Mouse (Mus musculus): ENCODE data around the gene Ttc28. TPM values are rescaled to one million over a fixed set of nuclear protein-coding genes. Genes with fewer than 3 reads are reported as not detected.

Ttc28 gene
- polyA plus RNA-seq, 1 experiment, result 6.7 TPM

DNA sequence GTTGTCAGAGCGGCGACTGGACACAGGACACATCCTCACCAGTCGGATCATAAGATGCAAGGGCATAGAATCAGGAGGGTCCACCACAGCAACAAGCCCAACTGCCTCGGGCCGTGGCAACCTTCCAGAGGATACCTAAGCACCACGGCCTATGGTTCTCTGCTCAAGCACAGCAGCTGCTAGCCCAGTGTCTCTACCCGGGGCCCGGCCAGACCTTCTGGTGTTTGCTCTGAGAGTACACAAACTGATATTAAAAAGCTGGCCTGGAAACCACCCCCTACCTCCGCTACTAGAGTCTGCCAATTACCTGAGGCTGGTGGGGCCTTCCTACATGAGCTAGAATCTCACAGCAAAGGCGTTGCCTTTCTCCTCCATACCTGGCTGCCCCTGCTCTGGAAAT lies 346.9 kb downstream of the Ttc28 start:
- no peaks in the 10 kb centered on the region for H3K9me3 ChIP-seq
- TF ChIP-seq FLI1 (IDR thresholded peaks at IDR 0.05; ENCODE audit: low read length) (no peak), GATA1 (IDR thresholded peaks at IDR 0.05; ENCODE audit: borderline replicate concordance, low read length) (no peak)
- H3K36me3 ChIP-seq (replicated peaks; ENCODE audit: low read length), result peaks cover 28% of the 10 kb centered on the region
- peaks cover 17% of the 10 kb centered on the region for H3K4me1 ChIP-seq
- H3K27me3 ChIP-seq (replicated peaks), result peaks cover 45% of the 10 kb centered on the region
- no peak overlapping the region for H3K4me3 ChIP-seq (replicated peaks)

DNA sequence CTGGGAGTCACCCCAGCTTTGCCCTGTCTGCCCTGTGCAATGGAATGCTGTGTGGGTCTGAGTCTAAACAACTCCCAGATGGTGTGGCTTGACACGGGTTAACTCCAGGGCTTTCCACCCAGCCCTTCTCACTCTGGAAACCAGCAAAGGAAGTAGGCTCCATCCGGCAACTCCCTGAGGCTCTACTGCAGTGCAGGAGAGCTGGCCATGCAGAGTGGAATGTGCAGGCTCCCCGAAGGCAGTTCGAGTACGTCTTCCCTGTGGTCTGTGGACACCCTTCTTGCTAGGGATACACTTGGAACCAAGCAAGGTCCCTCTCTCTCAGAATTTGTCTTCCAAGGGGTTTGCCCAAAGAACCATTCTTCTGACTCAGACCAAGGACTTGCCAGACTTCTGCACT lies 348.2 kb downstream of the Ttc28 start:
- peaks cover 47% of the 10 kb centered on the region for H3K27me3 ChIP-seq (replicated peaks)
- H3K4me3 ChIP-seq (replicated peaks), result no peak overlapping the region
- no peaks in the 10 kb centered on the region for H3K9me3 ChIP-seq
- peaks cover 17% of the 10 kb centered on the region for H3K4me1 ChIP-seq
- H3K36me3 ChIP-seq (replicated peaks; ENCODE audit: low read length), result peaks cover 28% of the 10 kb centered on the region
- TF ChIP-seq FLI1 (IDR thresholded peaks at IDR 0.05; ENCODE audit: low read length), result no peak

DNA sequence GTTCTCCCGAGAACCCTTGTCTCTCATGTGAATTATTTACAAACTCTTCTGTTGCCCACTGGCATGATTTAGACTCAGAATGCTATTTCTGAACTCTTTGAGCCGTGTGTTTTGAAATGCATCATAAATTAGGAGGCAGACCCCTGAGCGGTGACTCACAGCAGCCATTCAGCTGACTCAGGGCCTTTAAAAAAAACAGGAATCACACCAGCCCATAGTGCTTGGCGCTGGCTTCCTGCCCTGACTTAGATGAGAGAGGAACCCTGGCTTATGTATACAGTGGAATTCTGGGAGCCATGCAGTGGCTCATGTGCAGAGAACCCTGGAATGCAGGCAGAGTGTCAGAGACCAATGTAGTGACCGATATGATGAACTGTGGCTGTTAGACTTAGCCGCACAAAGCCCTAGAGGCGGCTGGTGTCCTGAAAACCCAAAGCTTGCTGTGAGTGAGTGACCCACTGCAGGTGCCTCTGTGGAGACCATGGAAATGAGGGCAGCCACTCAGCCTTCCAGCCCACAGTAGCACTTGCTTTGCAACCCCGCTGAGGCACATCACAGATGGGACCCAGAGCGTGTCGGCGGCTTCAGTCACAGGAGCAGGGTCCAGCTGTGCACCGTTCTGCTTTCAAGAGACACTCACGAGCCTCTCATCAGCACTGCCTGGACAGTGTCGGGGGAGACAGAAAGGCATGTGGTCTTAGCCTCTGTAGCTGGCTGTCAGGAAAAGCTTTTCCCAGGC lies 348.9 kb downstream of the Ttc28 start:
- H3K9me3 ChIP-seq, result no peaks in the 10 kb centered on the region
- peaks cover 23% of the 10 kb centered on the region for H3K36me3 ChIP-seq (replicated peaks; ENCODE audit: low read length)
- peaks cover 17% of the 10 kb centered on the region for H3K4me1 ChIP-seq
- H3K27me3 ChIP-seq (replicated peaks), result peaks cover 53% of the 10 kb centered on the region
- no peak for TF ChIP-seq GATA1 (IDR thresholded peaks at IDR 0.05; ENCODE audit: borderline replicate concordance, low read length)
- no peak for TF ChIP-seq FLI1 (IDR thresholded peaks at IDR 0.05; ENCODE audit: low read length)
- no peak overlapping the region for H3K4me3 ChIP-seq (replicated peaks)

DNA sequence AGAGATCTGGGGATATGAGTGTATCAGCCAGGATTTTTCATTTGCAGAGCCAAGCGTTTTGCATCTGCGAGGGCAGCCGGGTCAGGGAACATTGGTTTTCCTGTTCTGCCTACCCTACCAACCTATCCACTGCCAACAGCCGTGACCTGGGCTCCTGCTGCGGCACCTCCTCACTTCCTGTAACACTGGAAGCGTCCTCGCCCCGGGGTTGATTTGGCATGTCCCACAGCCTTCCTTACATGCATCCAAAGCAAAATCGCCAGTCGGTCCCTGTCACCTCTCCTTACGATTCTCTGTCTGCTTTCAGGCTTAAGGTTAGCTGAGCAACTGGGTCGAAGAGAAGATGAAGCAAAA lies 349.4 kb downstream of the Ttc28 start:
- Histone ChIP-seq H3K4me3 (replicated peaks) (no peak overlapping the region), H3K36me3 (replicated peaks; ENCODE audit: low read length) (peaks cover 18% of the 10 kb centered on the region), H3K27me3 (replicated peaks) (peaks cover 53% of the 10 kb centered on the region), H3K9me3 (no peaks in the 10 kb centered on the region), H3K4me1 (peaks cover 17% of the 10 kb centered on the region)
- TF ChIP-seq GATA1 (IDR thresholded peaks at IDR 0.05; ENCODE audit: borderline replicate concordance, low read length), result no peak
- TF ChIP-seq FLI1 (IDR thresholded peaks at IDR 0.05; ENCODE audit: low read length), result no peak

DNA sequence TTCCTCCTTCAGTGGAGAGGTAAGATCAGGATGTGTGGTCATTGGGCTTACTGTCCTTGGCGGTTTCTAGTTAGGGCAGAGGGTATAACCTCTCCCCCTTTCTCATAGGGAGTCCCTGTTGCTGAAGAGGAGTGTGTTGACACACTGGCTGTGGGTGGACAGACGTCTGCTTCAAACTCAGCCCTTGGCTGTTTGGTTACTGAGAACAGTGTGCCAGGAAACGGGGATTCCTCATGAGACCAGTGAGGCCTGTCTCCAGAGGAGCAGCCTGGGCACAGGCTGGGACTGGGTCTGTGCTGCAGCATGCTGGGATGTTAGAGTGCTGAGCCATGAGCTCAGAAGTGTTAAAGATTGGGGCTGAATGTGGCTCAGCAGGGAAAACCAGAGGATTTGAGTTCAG lies 350.1 kb downstream of the Ttc28 start:
- H3K36me3 ChIP-seq (replicated peaks; ENCODE audit: low read length), result peaks cover 13% of the 10 kb centered on the region

DNA sequence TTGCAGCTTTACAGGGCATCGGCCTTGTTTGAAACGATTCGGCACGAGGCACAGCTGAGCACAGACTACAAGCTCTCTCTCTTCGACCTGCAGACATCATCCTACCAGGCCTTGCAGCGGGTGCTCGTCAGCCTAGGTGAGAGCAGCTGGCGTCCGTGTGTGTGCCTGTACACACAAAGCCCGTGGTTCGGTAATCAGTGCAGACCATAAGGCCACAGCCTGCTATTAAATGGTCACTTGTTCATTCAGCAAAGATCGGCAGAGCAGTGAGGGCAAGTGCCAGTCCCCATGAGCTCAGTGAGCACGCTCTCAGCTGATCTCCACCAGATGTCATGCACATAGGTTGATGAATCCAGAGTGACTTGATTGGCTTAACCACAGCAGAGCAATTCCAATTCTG lies 351.4 kb downstream of the Ttc28 start:
- H3K9me3 ChIP-seq, result no peaks in the 10 kb centered on the region
- H3K36me3 ChIP-seq (replicated peaks; ENCODE audit: low read length), result peaks cover 6% of the 10 kb centered on the region
- no peak overlapping the region for H3K4me3 ChIP-seq (replicated peaks)
- TF ChIP-seq GATA1 (IDR thresholded peaks at IDR 0.05; ENCODE audit: borderline replicate concordance, low read length) (no peak), FLI1 (IDR thresholded peaks at IDR 0.05; ENCODE audit: low read length) (no peak)
- peaks cover 59% of the 10 kb centered on the region for H3K27me3 ChIP-seq (replicated peaks)
- H3K4me1 ChIP-seq, result peaks cover 20% of the 10 kb centered on the region

More for the DNA sequence above, 350.1 kb downstream of the Ttc28 start:
- no peak for TF ChIP-seq GATA1 (IDR thresholded peaks at IDR 0.05; ENCODE audit: borderline replicate concordance, low read length)
- no peak for TF ChIP-seq FLI1 (IDR thresholded peaks at IDR 0.05; ENCODE audit: low read length)
- Histone ChIP-seq H3K9me3 (no peaks in the 10 kb centered on the region), H3K4me3 (replicated peaks) (no peak overlapping the region), H3K27me3 (replicated peaks) (peaks cover 51% of the 10 kb centered on the region), H3K4me1 (peaks cover 17% of the 10 kb centered on the region)

DNA sequence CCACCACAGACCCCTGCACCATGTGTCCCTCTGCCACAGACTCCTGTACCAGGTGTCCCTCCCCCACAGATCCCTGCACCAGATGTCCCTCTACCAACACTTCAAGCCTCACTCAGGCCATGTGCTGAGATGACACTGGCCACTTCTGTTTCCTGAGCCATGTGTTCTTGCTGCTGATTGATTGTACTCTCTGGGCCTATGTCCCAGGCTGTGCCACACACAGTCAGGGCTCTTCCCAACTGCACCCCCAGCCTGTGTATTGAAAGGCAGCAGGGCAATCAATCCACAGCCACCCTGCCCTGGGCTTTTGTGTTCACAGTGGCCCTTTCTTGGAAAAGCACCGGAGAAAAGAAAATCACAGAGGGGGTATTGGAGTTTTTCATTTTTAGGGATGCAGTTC lies 352.2 kb downstream of the Ttc28 start:
- H3K4me1 ChIP-seq, result peaks cover 20% of the 10 kb centered on the region
- no peaks in the 10 kb centered on the region for H3K9me3 ChIP-seq
- no peak for TF ChIP-seq GATA1 (IDR thresholded peaks at IDR 0.05; ENCODE audit: borderline replicate concordance, low read length)
- TF ChIP-seq FLI1 (IDR thresholded peaks at IDR 0.05; ENCODE audit: low read length), result no peak
- H3K36me3 ChIP-seq (replicated peaks; ENCODE audit: low read length), result peaks cover under 1% of the 10 kb centered on the region
- peaks cover 66% of the 10 kb centered on the region for H3K27me3 ChIP-seq (replicated peaks)
- no peak overlapping the region for H3K4me3 ChIP-seq (replicated peaks)

DNA sequence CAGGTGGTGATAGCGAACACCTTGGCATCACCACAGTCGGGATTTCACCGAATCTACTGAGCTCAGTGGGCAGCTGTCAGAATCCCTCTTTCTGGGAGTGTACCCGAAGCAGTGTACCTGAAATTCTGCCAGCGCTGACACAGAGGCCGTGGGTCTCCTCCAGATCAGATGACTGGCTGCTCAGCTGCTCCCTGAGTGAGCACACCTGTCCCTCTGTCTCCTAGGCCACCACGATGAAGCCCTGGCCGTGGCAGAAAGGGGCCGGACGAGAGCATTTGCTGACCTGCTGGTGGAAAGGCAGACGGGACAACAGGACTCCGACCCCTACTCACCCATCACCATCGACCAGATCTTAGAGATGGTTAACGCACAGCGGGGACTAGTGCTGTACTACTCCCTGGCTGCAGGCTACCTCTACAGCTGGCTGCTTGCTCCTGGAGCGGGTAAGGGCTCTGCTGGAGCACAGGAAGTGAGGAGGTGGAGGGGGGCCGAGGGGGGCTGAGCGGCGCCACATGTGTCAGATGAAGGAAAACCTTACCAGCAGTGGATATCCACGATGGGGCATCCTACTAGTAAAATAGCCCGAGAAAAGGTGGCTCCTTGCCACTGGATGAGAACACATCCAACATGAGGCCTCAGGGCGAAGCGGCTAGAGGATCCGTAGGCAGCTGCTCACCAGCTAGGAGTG lies 353.6 kb downstream of the Ttc28 start:
- Histone ChIP-seq H3K4me1 (peaks cover 17% of the 10 kb centered on the region), H3K4me3 (replicated peaks) (no peak overlapping the region), H3K36me3 (replicated peaks; ENCODE audit: low read length) (no peaks in the 10 kb centered on the region), H3K9me3 (no peaks in the 10 kb centered on the region), H3K27me3 (replicated peaks) (peaks cover 65% of the 10 kb centered on the region)
- TF ChIP-seq FLI1 (IDR thresholded peaks at IDR 0.05; ENCODE audit: low read length) (no peak), GATA1 (IDR thresholded peaks at IDR 0.05; ENCODE audit: borderline replicate concordance, low read length) (no peak)

DNA sequence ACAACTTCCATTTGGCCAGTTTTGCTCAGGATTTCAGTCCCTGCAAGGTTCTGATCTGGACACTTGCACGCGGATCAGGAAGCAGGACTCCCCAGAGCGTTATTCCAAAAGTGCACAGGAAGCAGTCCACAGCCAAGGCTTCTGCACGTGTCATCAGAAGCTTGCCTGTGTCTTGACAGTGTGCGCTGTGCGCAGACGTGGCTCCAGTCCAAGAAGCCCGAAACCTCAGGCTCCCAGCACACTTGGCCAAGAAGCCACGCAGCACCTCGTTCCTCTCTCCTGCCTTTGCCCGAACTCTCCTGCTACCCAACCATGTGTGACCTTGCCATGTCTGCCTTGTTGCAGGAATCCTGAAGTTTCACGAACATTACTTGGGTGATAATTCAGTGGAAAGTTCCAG lies 355.5 kb downstream of the Ttc28 start:
- no peak overlapping the region for H3K4me3 ChIP-seq (replicated peaks)
- H3K27me3 ChIP-seq (replicated peaks), result peaks cover 59% of the 10 kb centered on the region
- H3K36me3 ChIP-seq (replicated peaks; ENCODE audit: low read length), result no peaks in the 10 kb centered on the region
- peaks cover 13% of the 10 kb centered on the region; the same call in 1 of the 2 replicates for H3K4me1 ChIP-seq
- no peaks in the 10 kb centered on the region for H3K9me3 ChIP-seq
- TF ChIP-seq GATA1 (IDR thresholded peaks at IDR 0.05; ENCODE audit: borderline replicate concordance, low read length), result no peak
- no peak for TF ChIP-seq FLI1 (IDR thresholded peaks at IDR 0.05; ENCODE audit: low read length)

DNA sequence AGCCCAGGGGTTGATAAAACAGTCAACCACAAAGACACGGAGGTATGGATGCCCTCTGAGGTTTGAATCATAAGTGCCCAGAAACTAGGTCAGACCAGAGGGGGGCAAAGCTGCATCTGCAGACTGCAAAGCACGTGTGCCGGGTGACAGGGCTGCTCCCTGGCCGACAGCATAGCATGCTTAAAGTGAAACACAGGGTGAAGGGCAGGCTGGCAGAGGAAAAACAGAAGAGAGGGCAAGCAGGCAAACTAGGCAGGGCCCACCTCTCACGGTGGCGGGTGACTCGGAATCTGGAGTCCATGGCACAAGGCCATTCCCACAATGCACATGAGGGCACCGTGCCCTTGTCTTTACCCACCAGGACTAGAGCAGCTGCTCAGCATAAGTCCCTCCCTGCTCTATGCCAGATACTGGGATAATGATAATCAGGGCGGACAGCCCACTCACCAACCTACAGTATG lies 357.6 kb downstream of the Ttc28 start:
- H3K4me1 ChIP-seq, result peaks cover 13% of the 10 kb centered on the region; the same call in 1 of the 2 replicates
- no peaks in the 10 kb centered on the region for H3K9me3 ChIP-seq
- H3K36me3 ChIP-seq (replicated peaks; ENCODE audit: low read length), result no peaks in the 10 kb centered on the region
- no peak for TF ChIP-seq GATA1 (IDR thresholded peaks at IDR 0.05; ENCODE audit: borderline replicate concordance, low read length)
- no peak for TF ChIP-seq FLI1 (IDR thresholded peaks at IDR 0.05; ENCODE audit: low read length)
- peaks cover 58% of the 10 kb centered on the region for H3K27me3 ChIP-seq (replicated peaks)
- no peak overlapping the region for H3K4me3 ChIP-seq (replicated peaks)
